Mouse (Mus musculus): ENCODE measurements around the gene Lrmda.

DNA sequence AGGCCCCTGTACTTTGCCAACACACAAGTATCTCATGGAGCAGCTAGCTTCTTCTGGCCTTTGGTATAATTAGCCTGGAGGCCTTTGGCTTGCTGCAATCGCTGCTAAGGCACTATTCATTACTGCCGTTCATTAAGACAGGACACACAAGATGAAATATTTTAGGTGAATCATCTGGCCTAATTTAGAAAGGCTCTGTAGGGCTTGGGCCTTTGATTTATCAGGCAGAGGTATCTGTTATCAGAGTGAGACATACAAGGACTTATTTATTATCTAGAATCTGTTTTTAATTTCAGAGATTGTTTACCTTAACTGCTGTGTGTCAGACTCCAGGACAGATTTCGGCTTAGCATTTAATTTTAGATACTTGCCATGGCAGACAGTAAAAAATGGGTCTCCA, 511.2 kb downstream of the Lrmda start:
- TF ChIP-seq CTCF (IDR thresholded peaks at IDR 0.05; ENCODE audit: extremely low read depth, insufficient read length, insufficient replicate concordance, low read depth, low read length) (no peak), POLR2A (IDR thresholded peaks at IDR 0.05; ENCODE audit: low read depth, low read length) (no peak)
